Mouse (Mus musculus): ENCODE data around the gene Kansl1l.
"Not testable (repeated sequence)": the region's sequence is repeated elsewhere in the genome, so short reads cannot be mapped to it uniquely, and the experiment has no call there.

The Kansl1l gene

GRCm38 (mm10) chr1:66816837-66817452 lies 417 bp downstream of the Kansl1l start:
- peak; percentile 80 to 85 for DNase-seq

- peak; percentile 58 to 81 for DNase-seq
Measured at GRCm38 (mm10) chr1:66815941-66816777, 1.2 kb downstream of the Kansl1l start.

- DNase-seq: no peak
Measured at GRCm38 (mm10) chr1:66814756-66815155, 2.6 kb downstream of the Kansl1l start.

GRCm38 (mm10) chr1:66813191-66813590 lies 4.2 kb downstream of the Kansl1l start:
- no peak for DNase-seq

- no peak for DNase-seq
Measured at GRCm38 (mm10) chr1:66806821-66807220, 10.5 kb downstream of the Kansl1l start.

GRCm38 (mm10) chr1:66805408-66805807 lies 12.0 kb downstream of the Kansl1l start:
- DNase-seq: no peak

- DNase-seq: no peak
Measured at GRCm38 (mm10) chr1:66804710-66805109, 12.7 kb downstream of the Kansl1l start.

- DNase-seq: no peak
Measured at GRCm38 (mm10) chr1:66797962-66798361, 19.4 kb downstream of the Kansl1l start.

- no peak for DNase-seq
Measured at GRCm38 (mm10) chr1:66792838-66793466, 24.4 kb downstream of the Kansl1l start.

- DNase-seq: no peak
Measured at GRCm38 (mm10) chr1:66782296-66782695, 35.1 kb downstream of the Kansl1l start.

GRCm38 (mm10) chr1:66781027-66781426 lies 36.3 kb downstream of the Kansl1l start:
- DNase-seq: no peak

- no peak for DNase-seq
Measured at GRCm38 (mm10) chr1:66778798-66779197, 38.6 kb downstream of the Kansl1l start.

- no peak for DNase-seq
Measured at GRCm38 (mm10) chr1:66777878-66778277, 39.5 kb downstream of the Kansl1l start.

- DNase-seq: no peak
Measured at GRCm38 (mm10) chr1:66768764-66769163, 48.6 kb downstream of the Kansl1l start.

GRCm38 (mm10) chr1:66730581-66730980 lies 86.8 kb downstream of the Kansl1l start:
- DNase-seq: no peak

GRCm38 (mm10) chr1:66712859-66713258 lies 104.5 kb downstream of the Kansl1l start:
- DNase-seq: no peak

- DNase-seq: no peak
Measured at GRCm38 (mm10) chr1:66704523-66704922, 112.8 kb downstream of the Kansl1l start.

GRCm38 (mm10) chr1:66702623-66703345 lies 114.6 kb downstream of the Kansl1l start:
- no peak for DNase-seq

- DNase-seq: no peak
Measured at GRCm38 (mm10) chr1:66701576-66701940, 115.8 kb downstream of the Kansl1l start.

GRCm38 (mm10) chr1:66700693-66701575 lies 116.4 kb downstream of the Kansl1l start, which contains the start of gene Rpe:
Gene Rpe (plus strand): TSS chr1:66700831.
- DNase-seq: peak; percentile 88 to 89

- DNase-seq: no peak
Measured at GRCm38 (mm10) chr1:66700149-66700692, 117.1 kb downstream of the Kansl1l start.

GRCm38 (mm10) chr1:66699630-66700029 lies 117.7 kb downstream of the Kansl1l start:
- not testable (repeated sequence) for DNase-seq
